Mouse (Mus musculus): ENCODE data around the gene Ostf1. TPM values are rescaled to one million over a fixed set of nuclear protein-coding genes. Genes with fewer than 3 reads are reported as not detected.

The Ostf1 gene
- total and polyA plus RNA-seq, 3 experiments, result 110 to 175 (median 131) TPM

GRCm38 (mm10) chr19:18596876-18597275 is 34.7 kb downstream of the Ostf1 start:
- TF ChIP-seq ETS1 (conservative IDR thresholded peaks at IDR 0.05; ENCODE audit: low read depth, low read length) (peak; percentile 38; the same call in 1 of the 2 replicates), RAD21 (IDR thresholded peaks at IDR 0.05; ENCODE audit: low read depth, low read length) (no peak; the same call in 1 of the 2 replicates), CTCF (conservative IDR thresholded peaks at IDR 0.05 in 1 of 2, IDR thresholded peaks at IDR 0.05 in 1 of 2; ENCODE audit: low read depth in 2 of 2, low read length in 2 of 2) (peak in 1 of 2 experiments; percentile 29; a peak in 2 of 4 replicates), HCFC1 (IDR thresholded peaks at IDR 0.05; ENCODE audit: low read depth, low read length) (no peak), JUN (IDR thresholded peaks at IDR 0.05; ENCODE audit: insufficient read depth, low read depth, low read length) (no peak), E2F4 (IDR thresholded peaks at IDR 0.05; ENCODE audit: insufficient replicate concordance, low read depth, low read length) (no peak), BHLHE40 (IDR thresholded peaks at IDR 0.05; ENCODE audit: low read depth, low read length) (no peak), MAFK (IDR thresholded peaks at IDR 0.05; ENCODE audit: insufficient replicate concordance, low read length) (no peak), ZMIZ1 (IDR thresholded peaks at IDR 0.05; ENCODE audit: low read depth, low read length) (no peak), ZNF384 (IDR thresholded peaks at IDR 0.05; ENCODE audit: low read depth, low read length) (no peak), MYC (IDR thresholded peaks at IDR 0.05; ENCODE audit: low read depth, low read length) (0 out of 2 replicates have a peak, but pooled peaks have one; percentile 50)
- peaks cover 23 to 50% of the 10 kb centered on the region in 2 experiments for H3K36me3 ChIP-seq (replicated peaks in 1 of 2; ENCODE audit: control insufficient read depth in 1 of 2, insufficient read depth in 1 of 2, low read length in 1 of 2)
- H3K9ac ChIP-seq (ENCODE audit: insufficient read depth, low read depth), result peak overlapping the region; percentile 83
- peaks cover 20 to 62% of the 10 kb centered on the region in 2 experiments for H3K4me1 ChIP-seq (ENCODE audit: control insufficient read depth in 1 of 2, insufficient read depth in 2 of 2)
- dilution Hi-C loops (cut with MboI; ENCODE audit: extremely low pct_ligation_motif_present, extremely low pct_unique_long_range_greater_than_20kb, low sequenced_read_pairs), result no loop called here
- no peaks in the 10 kb centered on the region for H3K27me3 ChIP-seq (replicated peaks)
- peak overlapping the region; percentile 88; the same call in 1 of the 2 replicates for H3K4me2 ChIP-seq (ENCODE audit: insufficient read depth, low read depth, poor library complexity, severe bottlenecking)
- H3K79me2 ChIP-seq (replicated peaks; ENCODE audit: control insufficient read depth, extremely low read depth, insufficient read depth, poor library complexity, severe bottlenecking), result peaks cover 2% of the 10 kb centered on the region
- peak overlapping the region; percentile 28; the same call in 1 of the 2 replicates for H3K27ac ChIP-seq (ENCODE audit: insufficient read depth, low read depth)
- DNase-seq (ENCODE audit: extremely low read depth), result no peak
- H3K4me3 ChIP-seq (replicated peaks in 1 of 3; ENCODE audit: low read depth in 2 of 3, low read length in 2 of 3, poor library complexity in 1 of 3), result no peak overlapping the region
- no peaks in the 10 kb centered on the region for H3K9me3 ChIP-seq (replicated peaks; ENCODE audit: low read length)
- in situ Hi-C loops (cut with MboI; ENCODE audit: low pct_ligation_motif_present, low pct_unique_long_range_greater_than_20kb, low sequenced_read_pairs), result loop anchor here (25.0 kb wide), 1 partner anchor 240 kb away; no protein-coding TSS in a partner anchor

- H3K4me1 ChIP-seq (ENCODE audit: control insufficient read depth in 1 of 2, insufficient read depth in 2 of 2), result peaks cover 0 to 32% of the 10 kb centered on the region in 2 experiments; a peak in 2 of 4 replicates
- no peak overlapping the region for H3K4me2 ChIP-seq (ENCODE audit: insufficient read depth, low read depth, poor library complexity, severe bottlenecking)
- in situ Hi-C loops (cut with MboI; ENCODE audit: low pct_ligation_motif_present, low pct_unique_long_range_greater_than_20kb, low sequenced_read_pairs) (loop anchor here (25.0 kb wide), 1 partner anchor 244 kb away; no protein-coding TSS in a partner anchor), dilution Hi-C loops (cut with MboI; ENCODE audit: extremely low pct_ligation_motif_present, extremely low pct_unique_long_range_greater_than_20kb, low sequenced_read_pairs) (no loop called here)
- no peak for DNase-seq (ENCODE audit: extremely low read depth)
- no peaks in the 10 kb centered on the region; the same call in none of the 2 replicates for H3K79me2 ChIP-seq (replicated peaks; ENCODE audit: control insufficient read depth, extremely low read depth, insufficient read depth, poor library complexity, severe bottlenecking)
- H3K27me3 ChIP-seq (replicated peaks), result no peaks in the 10 kb centered on the region
- peaks cover 33 to 56% of the 10 kb centered on the region in 2 experiments for H3K36me3 ChIP-seq (replicated peaks in 1 of 2; ENCODE audit: control insufficient read depth in 1 of 2, insufficient read depth in 1 of 2, low read length in 1 of 2)
- H3K27ac ChIP-seq (ENCODE audit: insufficient read depth, low read depth), result no peak overlapping the region
- no peak overlapping the region for H3K9ac ChIP-seq (ENCODE audit: insufficient read depth, low read depth)
- H3K4me3 ChIP-seq (replicated peaks in 1 of 3; ENCODE audit: low read depth in 2 of 3, low read length in 2 of 3, poor library complexity in 1 of 3), result no peak overlapping the region
- H3K9me3 ChIP-seq (replicated peaks; ENCODE audit: low read length), result no peaks in the 10 kb centered on the region
- TF ChIP-seq MEF2A (IDR thresholded peaks at IDR 0.05; ENCODE audit: borderline replicate concordance, low read depth, low read length), result no peak
- TF ChIP-seq BHLHE40 (IDR thresholded peaks at IDR 0.05; ENCODE audit: low read depth, low read length), result no peak
- TF ChIP-seq ZMIZ1 (IDR thresholded peaks at IDR 0.05; ENCODE audit: low read depth, low read length), result no peak
- TF ChIP-seq MYC (IDR thresholded peaks at IDR 0.05; ENCODE audit: low read depth, low read length), result no peak
- TF ChIP-seq NELFE (IDR thresholded peaks at IDR 0.05; ENCODE audit: low read depth, low read length), result no peak
- no peak for TF ChIP-seq E2F4 (IDR thresholded peaks at IDR 0.05; ENCODE audit: insufficient replicate concordance, low read depth, low read length)
- no peak for TF ChIP-seq IRF4 (IDR thresholded peaks at IDR 0.05; ENCODE audit: low read depth, low read length)
- no peak for TF ChIP-seq JUN (IDR thresholded peaks at IDR 0.05; ENCODE audit: insufficient read depth, low read depth, low read length)
- no peak for TF ChIP-seq CHD1 (IDR thresholded peaks at IDR 0.05; ENCODE audit: low read depth, low read length)
Observed at GRCm38 (mm10) chr19:18593722-18594121, 37.9 kb downstream of the Ostf1 start.

All from CH12.LX (cell line).